Mouse (Mus musculus): ENCODE results near the gene Map4k4. TPM values are rescaled to one million over a fixed set of nuclear protein-coding genes. Genes with fewer than 3 reads are reported as not detected.

Map4k4 gene
- 100 to 1,000 TPM in 1 of 2 experiments, 10 to 100 TPM in 1; 93.6 to 114 TPM for total RNA-seq (2021)
- long read RNA-seq, experiment 1, partial matches to known transcripts = 8 of 37 reads
- long read RNA-seq, experiment 1, other reads (novel, unspliced or antisense) = 28 of 37 reads
- long read RNA-seq, experiment 2, partial matches to known transcripts = 1 of 14 reads
- long read RNA-seq, experiment 2, other reads (novel, unspliced or antisense) = 12 of 14 reads

- DNase-seq = peak; percentile 90 to 94
These were observed at the start of gene Map4k4 for GRCm38 (mm10) chr1:39900181-39901005. Map4k4 (plus strand) TSS chr1:39900913.

GRCm38 (mm10) chr1:39855949-39856348 is 44.8 kb upstream of the Map4k4 start:
- no peak for DNase-seq

- DNase-seq = no peak
These were observed 43.8 kb upstream of the Map4k4 start for GRCm38 (mm10) chr1:39856795-39857447.

GRCm38 (mm10) chr1:39857448-39857820 is 43.3 kb upstream of the Map4k4 start:
- no peak for DNase-seq

- no peak for DNase-seq
These were observed 41.5 kb upstream of the Map4k4 start for GRCm38 (mm10) chr1:39859213-39859612.

- DNase-seq = no peak
These were observed 34.2 kb upstream of the Map4k4 start for GRCm38 (mm10) chr1:39866367-39867141.

GRCm38 (mm10) chr1:39867142-39867525 is 33.6 kb upstream of the Map4k4 start:
- DNase-seq = no peak

- peak; percentile 76 to 83 for DNase-seq
These were observed 32.6 kb upstream of the Map4k4 start for GRCm38 (mm10) chr1:39867966-39868593.

GRCm38 (mm10) chr1:39868825-39869571 is 31.7 kb upstream of the Map4k4 start:
- DNase-seq = peak in 1 of 2 experiments; percentile 50

DNA sequence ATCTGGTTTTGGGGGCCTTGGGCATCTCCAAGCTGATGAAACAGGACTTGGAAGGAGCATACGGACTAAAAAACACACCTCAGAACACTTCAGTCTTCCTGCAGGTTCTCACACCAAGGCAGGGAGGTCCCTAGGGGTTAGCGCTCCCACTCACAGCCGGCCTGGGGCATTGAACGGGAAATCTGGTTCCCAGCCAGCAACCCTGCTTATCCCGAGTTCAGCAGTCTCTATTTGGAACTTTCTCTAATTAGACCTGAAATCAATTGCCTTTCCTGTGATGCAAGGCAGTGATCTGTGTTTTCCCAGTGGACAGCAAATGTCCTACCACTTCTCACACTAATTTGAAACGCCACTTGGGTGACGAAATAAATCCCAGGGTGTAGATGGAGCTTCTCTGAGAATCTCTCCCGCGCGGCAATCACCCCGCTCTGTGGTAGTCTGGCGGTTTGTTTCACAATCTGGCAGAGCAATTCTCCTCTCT is 31.0 kb upstream of the Map4k4 start:
- peak in 1 of 2 experiments; percentile 46 for DNase-seq

GRCm38 (mm10) chr1:39877981-39878380 is 22.7 kb upstream of the Map4k4 start:
- no peak for DNase-seq

DNA sequence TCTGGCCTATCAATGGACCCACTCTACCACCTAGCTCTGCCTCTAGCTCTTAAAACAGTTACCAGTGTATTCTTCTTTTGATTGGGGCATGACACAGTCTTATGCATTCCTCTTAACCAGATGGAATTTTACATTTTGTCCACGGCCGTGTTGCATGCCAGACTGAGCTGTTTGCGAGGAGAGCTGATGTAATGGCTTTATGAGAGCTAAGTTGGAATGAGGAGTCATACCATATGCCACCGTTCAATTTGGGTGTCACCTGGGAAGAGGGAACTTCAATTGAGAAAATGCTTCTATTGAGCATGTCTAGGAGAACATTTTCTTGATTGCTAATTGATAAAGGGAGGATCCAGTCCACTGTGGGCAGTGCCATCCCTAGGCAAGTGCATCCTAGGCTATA is 18.2 kb upstream of the Map4k4 start:
- no peak for DNase-seq

GRCm38 (mm10) chr1:39884803-39885515 is 15.8 kb upstream of the Map4k4 start:
- DNase-seq = no peak

DNA sequence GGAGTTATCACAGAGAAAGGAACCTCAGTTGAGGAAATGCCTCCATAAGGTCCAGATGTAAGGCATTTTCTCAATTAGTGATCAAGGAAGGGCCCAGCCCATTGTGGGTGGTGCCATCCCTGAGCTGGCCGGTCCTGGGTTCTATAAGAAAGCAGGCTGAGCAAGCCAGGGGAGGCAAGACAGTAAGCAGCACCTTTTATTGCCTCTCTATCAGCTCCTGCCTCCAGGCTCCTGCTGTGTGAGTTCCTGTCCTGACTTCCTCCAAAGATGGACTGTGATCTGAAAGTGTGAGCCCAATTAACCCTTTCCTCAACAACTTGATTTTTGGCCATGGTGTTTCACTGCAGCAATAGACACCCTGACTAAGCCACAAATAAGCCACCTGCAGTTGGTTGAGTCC is 12.7 kb upstream of the Map4k4 start:
- no peak for DNase-seq

GRCm38 (mm10) chr1:39889429-39889828 is 11.3 kb upstream of the Map4k4 start:
- no peak for DNase-seq

- DNase-seq = no peak
These were observed 10.7 kb upstream of the Map4k4 start for GRCm38 (mm10) chr1:39889973-39890372.

- DNase-seq = no peak
These were observed 7.4 kb upstream of the Map4k4 start for GRCm38 (mm10) chr1:39893153-39893880.

GRCm38 (mm10) chr1:39895097-39895496 is 5.6 kb upstream of the Map4k4 start:
- DNase-seq = no peak

DNA sequence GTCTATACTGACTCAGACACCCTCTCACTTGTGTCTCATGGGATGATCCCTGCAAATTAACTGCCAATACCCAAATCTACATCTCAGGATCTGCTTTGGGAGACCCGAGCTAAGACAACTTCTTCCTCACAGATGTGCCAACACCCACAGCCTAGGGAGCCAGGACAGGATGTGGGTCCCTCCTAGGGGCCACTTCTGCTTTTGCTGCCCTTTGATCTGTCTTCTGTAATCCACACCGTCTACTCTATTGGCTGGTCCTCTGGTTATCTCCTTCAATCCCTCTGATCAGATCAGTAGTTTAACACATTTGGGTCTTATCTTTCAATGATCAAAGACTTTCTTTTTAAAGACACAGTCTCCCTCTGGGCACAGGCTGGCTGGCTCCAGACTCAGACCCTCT is 5.2 kb upstream of the Map4k4 start:
- DNase-seq = no peak

- peak in 1 of 2 experiments; percentile 23 for DNase-seq
These were observed 4.1 kb upstream of the Map4k4 start for GRCm38 (mm10) chr1:39896581-39896980.
